Mouse (Mus musculus) embryonic facial prominence, embryonic 10.5 days (tissue): Measurements from ENCODE around the gene Safb. TPM values are rescaled to one million over a fixed set of nuclear protein-coding genes. Genes with fewer than 3 reads are reported as not detected.
"Not testable (repeated sequence)": the region's sequence is repeated elsewhere in the genome, so short reads cannot be mapped to it uniquely, and the experiment has no call there.

ENCODE experiments used
- DNase-seq: peaks from one replicate; pipeline ENCODE4 v3.0.0-alpha.2; 2017; ENCODE audit warnings: low spot score
- H3K27ac ChIP-seq: fragments of 300-500 bp; sonication (generic); replicated peaks from 2 replicates; pipeline ENCODE4 v1.5.1; 2016; ENCODE audit warnings: mild to moderate bottlenecking
- H3K27me3 ChIP-seq: fragments of 300-500 bp; sonication (generic); replicated peaks from 2 replicates; pipeline ENCODE4 v1.6.1; 2016; ENCODE audit warnings: low read depth, mild to moderate bottlenecking; ENCODE audit not compliant: poor library complexity, severe bottlenecking
- H3K36me3 ChIP-seq: fragments of 300-500 bp; sonication (generic); replicated peaks from 2 replicates; pipeline ENCODE4 v1.6.1; 2016; ENCODE audit warnings: mild to moderate bottlenecking, moderate library complexity
- H3K4me1 ChIP-seq: fragments of 300-500 bp; sonication (generic); 2 replicates; pipeline ENCODE4 v1.6.1; 2016
- H3K4me3 ChIP-seq: fragments of 300-500 bp; sonication (generic); 2 replicates; pipeline ENCODE4 v1.5.1; 2016; ENCODE audit warnings: mild to moderate bottlenecking, moderate library complexity
- H3K9me3 ChIP-seq: fragments of 300-500 bp; sonication (generic); 2 replicates; pipeline ENCODE4 v1.6.1; 2016; ENCODE audit warnings: mild to moderate bottlenecking
- WGBS: fragments of 180-500 bp; shearing (Covaris S2); methylation state at CpG from one replicate; pipeline ENCODE4 v1.1.7; 2016; 5-methylcytosine and 5-hydroxymethylcytosine counted together
- polyA plus RNA-seq: library from polyadenylated mRNA; unstranded; fragments of >200 nt; fragmentation: Nextera tagmentation; extraction: Ambion mirVana; gene quantifications from 2 replicates; pipeline ENCODE4 v1.2.1, GENCODE M21; 2016

Safb gene
- polyA plus RNA-seq, 1 experiment from 2014 or later, result 162 TPM

GRCm38 (mm10) chr17:56615136-56615784 lies 30.6 kb downstream of the Safb start:
- H3K4me1 ChIP-seq, result peaks cover 40% of the 10 kb centered on the region
- 0 out of 2 replicates have a peak overlapping the region, but pooled peaks have one; percentile 97 for H3K27ac ChIP-seq
- no peaks in the 10 kb centered on the region for H3K9me3 ChIP-seq
- DNase-seq, result no peak
- H3K36me3 ChIP-seq, result peaks cover 63% of the 10 kb centered on the region
- 88% methylated on average over 11 of the region's 11 CpGs for WGBS
- no peaks in the 10 kb centered on the region for H3K27me3 ChIP-seq
- H3K4me3 ChIP-seq, result peak overlapping the region; percentile 87

- H3K4me3 ChIP-seq, result 0 out of 2 replicates have a peak overlapping the region, but pooled peaks have one; percentile 87
- 91% methylated on average over 4 of the region's 4 CpGs for WGBS
Measured at GRCm38 (mm10) chr17:56615792-56616191, 31.2 kb downstream of the Safb start.

DNA sequence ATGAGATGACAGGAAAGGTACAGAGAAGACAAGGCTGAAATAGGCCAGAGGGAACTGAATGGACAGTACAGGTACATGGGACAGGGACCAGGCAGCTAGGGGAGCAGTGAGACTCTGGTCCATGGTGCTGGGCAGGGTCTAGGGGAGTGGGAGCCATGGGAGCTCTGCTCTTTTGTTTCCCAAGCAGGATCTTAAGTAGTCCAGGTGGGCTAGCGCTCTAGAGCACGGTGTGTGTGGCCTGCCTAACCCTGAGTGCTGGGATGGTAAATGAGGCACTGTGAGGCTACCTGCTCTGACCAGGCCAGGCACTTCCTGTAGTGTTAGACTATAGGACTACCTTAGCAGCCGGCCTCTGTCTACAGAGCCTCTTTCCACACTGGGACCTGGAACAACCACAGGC lies 32.1 kb downstream of the Safb start:
- Histone ChIP-seq H3K4me1 (peaks cover 29% of the 10 kb centered on the region), H3K36me3 (peaks cover 78% of the 10 kb centered on the region), H3K4me3 (0 out of 2 replicates have a peak overlapping the region, but pooled peaks have one; percentile 23), H3K27ac (no peak overlapping the region), H3K27me3 (no peaks in the 10 kb centered on the region), H3K9me3 (no peaks in the 10 kb centered on the region)
- 82% methylated on average over 3 of the region's 3 CpGs for WGBS
- DNase-seq, result no peak

More at GRCm38 (mm10) chr17:56615792-56616191, 31.2 kb downstream of the Safb start:
- DNase-seq, result no peak
- H3K36me3 ChIP-seq, result peaks cover 69% of the 10 kb centered on the region
- no peaks in the 10 kb centered on the region for H3K9me3 ChIP-seq
- no peak overlapping the region for H3K27ac ChIP-seq
- peaks cover 36% of the 10 kb centered on the region for H3K4me1 ChIP-seq
- no peaks in the 10 kb centered on the region for H3K27me3 ChIP-seq

DNA sequence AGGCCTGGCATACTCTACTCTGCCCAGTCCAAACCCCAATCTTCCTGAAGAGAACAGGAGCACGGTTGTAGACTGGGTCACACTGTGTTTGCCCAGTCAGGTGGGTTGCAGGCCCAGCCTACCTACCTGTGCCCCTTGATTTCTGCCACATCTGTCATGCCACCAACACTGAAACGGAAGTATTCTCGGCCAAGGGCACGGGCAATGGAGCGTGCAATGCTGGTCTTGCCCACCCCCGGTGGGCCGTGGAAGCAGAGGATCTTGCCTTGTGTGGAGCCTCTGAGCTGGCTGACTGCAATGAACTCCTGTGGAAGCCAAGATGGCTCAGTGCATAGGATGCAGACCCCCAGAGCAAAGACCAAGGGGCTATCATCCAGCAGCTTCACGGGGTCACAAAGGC lies 33.0 kb downstream of the Safb start:
- Histone ChIP-seq H3K9me3 (no peaks in the 10 kb centered on the region), H3K27me3 (no peaks in the 10 kb centered on the region), H3K36me3 (peaks cover 87% of the 10 kb centered on the region)

GRCm38 (mm10) chr17:56625495-56625894 lies 40.9 kb downstream of the Safb start:
- Histone ChIP-seq H3K27ac (no peak overlapping the region), H3K4me3 (peak overlapping the region; percentile 99), H3K9me3 (no peaks in the 10 kb centered on the region), H3K4me1 (peaks cover 31% of the 10 kb centered on the region), H3K36me3 (peaks cover 50% of the 10 kb centered on the region), H3K27me3 (no peaks in the 10 kb centered on the region)
- no peak for DNase-seq
- WGBS, result 95% methylated on average over 3 of the region's 3 CpGs

More for the DNA sequence above, 33.0 kb downstream of the Safb start:
- 94% methylated on average over 8 of the region's 8 CpGs for WGBS
- DNase-seq, result no peak
- H3K4me1 ChIP-seq, result peaks cover 21% of the 10 kb centered on the region
- 0 out of 2 replicates have a peak overlapping the region, but pooled peaks have one; percentile 3 for H3K4me3 ChIP-seq
- H3K27ac ChIP-seq, result no peak overlapping the region

- Histone ChIP-seq H3K36me3 (peaks cover 42% of the 10 kb centered on the region), H3K27me3 (no peaks in the 10 kb centered on the region), H3K9me3 (no peaks in the 10 kb centered on the region), H3K4me3 (peak overlapping the region; percentile 99), H3K27ac (peak overlapping the region; percentile 91), H3K4me1 (peaks cover 31% of the 10 kb centered on the region)
- under 1% methylated on average over 32 of the region's 32 CpGs for WGBS
- DNase-seq, result no peak
Measured at GRCm38 (mm10) chr17:56626260-56626659, 41.6 kb downstream of the Safb start.

DNA sequence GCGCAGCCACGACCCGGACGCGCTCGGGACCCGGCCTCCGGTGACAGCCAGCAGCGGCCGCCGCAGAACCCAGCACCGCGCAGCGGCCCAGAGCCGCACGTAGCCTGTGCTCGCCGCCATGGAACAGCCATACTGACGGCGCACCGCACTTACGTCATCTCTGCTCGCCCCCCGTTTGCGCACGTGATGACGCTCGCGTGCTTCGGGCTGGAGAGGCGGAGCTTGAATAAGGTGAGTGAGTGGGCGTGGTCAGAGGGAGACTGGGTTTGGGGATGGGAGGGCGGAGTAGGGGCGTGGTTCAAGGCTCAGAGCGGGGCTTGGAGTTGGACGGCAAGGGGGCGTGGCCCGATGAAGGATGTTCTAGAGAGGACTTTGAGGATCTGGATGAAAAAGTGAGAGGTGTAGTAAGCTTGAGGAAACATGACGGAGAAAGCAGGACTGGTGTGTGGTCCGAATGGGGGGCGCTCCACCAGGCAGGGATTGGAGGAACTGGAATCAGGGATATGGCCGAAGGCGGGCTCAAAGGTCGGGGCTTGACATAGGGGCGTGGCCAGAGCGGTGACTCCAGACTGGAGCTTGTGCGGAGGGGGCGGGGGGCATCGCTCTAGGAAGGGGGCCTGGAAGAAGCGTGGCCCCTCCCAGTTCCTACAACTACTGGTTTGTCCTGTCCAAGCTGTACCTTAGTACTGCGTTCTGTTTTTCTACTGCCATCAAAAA lies 42.3 kb downstream of the Safb start, which contains the start of gene Lonp1:
Gene Lonp1, minus strand, starts transcription at position 134 of the 717 bp plus-strand sequence.
- no peaks in the 10 kb centered on the region for H3K9me3 ChIP-seq
- peak within 1 kb of the TSS; percentile 91 for H3K27ac ChIP-seq
- DNase-seq, result peak; percentile 99
- H3K36me3 ChIP-seq, result peaks cover 36% of the 10 kb centered on the region
- under 1% methylated on average over 51 of the region's 51 CpGs for WGBS
- no peaks in the 10 kb centered on the region for H3K27me3 ChIP-seq
- peak within 1 kb of the TSS; percentile 99 for H3K4me3 ChIP-seq
- peaks cover 31% of the 10 kb centered on the region for H3K4me1 ChIP-seq

- H3K4me1 ChIP-seq, result peaks cover 31% of the 10 kb centered on the region
- peak within 1 kb of the TSS; percentile 91 for H3K27ac ChIP-seq
- peak within 1 kb of the TSS; percentile 99 for H3K4me3 ChIP-seq
- H3K9me3 ChIP-seq, result no peaks in the 10 kb centered on the region
- peaks cover 28% of the 10 kb centered on the region for H3K36me3 ChIP-seq
- 8% methylated on average over 26 of the region's 26 CpGs for WGBS
- no peaks in the 10 kb centered on the region for H3K27me3 ChIP-seq
- DNase-seq, result peak; percentile 61
Measured at GRCm38 (mm10) chr17:56627530-56628277, 43.1 kb downstream of the Safb start, which contains the start of gene Catsperd. Gene Catsperd (plus strand): TSS chr17:56628143.

GRCm38 (mm10) chr17:56629800-56630781 lies 45.5 kb downstream of the Safb start:
- 89% methylated on average over 27 of the region's 27 CpGs for WGBS
- not testable (repeated sequence) for DNase-seq, H3K9me3 ChIP-seq, H3K4me3 ChIP-seq, H3K27me3 ChIP-seq, H3K27ac ChIP-seq, H3K36me3 ChIP-seq
- peaks cover 27% of the 10 kb centered on the region for H3K4me1 ChIP-seq

GRCm38 (mm10) chr17:56631807-56632206 lies 47.2 kb downstream of the Safb start:
- H3K27ac ChIP-seq, result no peak overlapping the region
- H3K4me3 ChIP-seq, result no peak overlapping the region
- H3K36me3 ChIP-seq, result no peaks in the 10 kb centered on the region
- H3K27me3 ChIP-seq, result no peaks in the 10 kb centered on the region
- no peaks in the 10 kb centered on the region for H3K9me3 ChIP-seq
- no peak for DNase-seq
- WGBS, result 59% methylated on average over 4 of the region's 4 CpGs
- H3K4me1 ChIP-seq, result peaks cover 11% of the 10 kb centered on the region

DNA sequence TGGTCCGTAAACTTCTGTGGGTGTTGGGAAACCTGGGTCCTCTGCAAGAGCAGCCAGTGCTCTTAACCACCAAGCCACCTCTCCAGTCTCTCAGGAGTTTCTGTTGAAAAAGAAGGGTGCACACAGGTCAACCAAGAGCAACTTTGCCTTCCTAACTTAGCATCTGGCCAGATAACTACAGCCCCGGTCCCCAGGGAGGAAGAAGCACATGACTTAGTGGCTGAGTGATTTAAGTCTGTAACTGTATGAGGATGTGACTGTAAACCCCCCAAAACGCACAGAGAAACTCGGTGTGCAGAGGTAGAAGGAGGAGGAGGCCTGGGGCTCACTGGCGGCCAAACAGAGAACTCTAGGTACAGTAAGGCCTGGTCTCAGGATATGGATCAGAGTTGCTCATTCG lies 49.4 kb downstream of the Safb start:
- no peaks in the 10 kb centered on the region for H3K4me1 ChIP-seq
- H3K27me3 ChIP-seq, result no peaks in the 10 kb centered on the region
- H3K9me3 ChIP-seq, result no peaks in the 10 kb centered on the region
- no peaks in the 10 kb centered on the region for H3K36me3 ChIP-seq
- no peak overlapping the region for H3K27ac ChIP-seq
- WGBS, result 88% methylated on average over 6 of the region's 6 CpGs
- DNase-seq, result no peak
- no peak overlapping the region for H3K4me3 ChIP-seq
